Mouse (Mus musculus): Measurements from ENCODE around the gene Slc35b1. TPM values are rescaled to one million over a fixed set of nuclear protein-coding genes. Genes with fewer than 3 reads are reported as not detected.

Gene Slc35b1
- total RNA-seq (2015; ENCODE audit: low replicate concordance): 35.0 and 42.3 TPM in 2 replicates
- 38.7 and 50.4 TPM in 2 replicates for total RNA-seq (2017; ENCODE audit: low replicate concordance)

DNA sequence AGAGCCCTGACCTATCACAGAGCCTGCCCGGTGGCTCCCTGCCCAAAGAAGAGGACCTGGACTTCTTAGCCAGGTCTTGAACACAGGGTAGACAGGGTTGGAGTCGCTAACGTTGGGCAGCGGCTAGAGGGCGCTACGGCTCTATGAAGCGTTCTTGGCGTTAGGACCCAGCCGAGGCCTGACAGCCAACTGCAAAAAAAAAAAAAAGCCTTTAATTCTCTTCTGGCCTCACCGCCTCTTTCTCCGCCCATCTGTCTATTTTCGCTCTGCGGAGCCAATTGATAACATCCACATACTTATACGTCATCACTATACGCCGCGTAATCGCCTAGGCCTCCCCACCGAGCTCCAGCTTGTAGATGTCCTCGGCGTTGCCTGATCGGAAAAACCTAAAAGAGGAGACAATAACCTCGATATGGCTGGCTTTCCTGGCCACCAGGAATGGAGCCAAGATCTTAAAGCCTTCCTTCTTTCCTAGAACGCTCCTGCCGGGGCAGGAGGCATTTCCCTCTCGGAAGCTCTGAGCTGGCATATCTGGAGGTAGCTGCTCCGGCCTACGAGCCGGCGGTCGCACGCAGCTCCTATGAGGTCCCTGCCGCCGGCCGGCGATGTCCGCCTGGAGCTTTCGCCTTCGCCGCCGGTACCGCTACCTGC is at the start of gene Slc35b1:
Slc35b1 (plus strand) TSS at position 374 of the 654 bp plus-strand sequence.
- ATAC-seq (replicated peaks; ENCODE audit: low FRiP score, poor library complexity, severe bottlenecking): peak; percentile 86

DNA sequence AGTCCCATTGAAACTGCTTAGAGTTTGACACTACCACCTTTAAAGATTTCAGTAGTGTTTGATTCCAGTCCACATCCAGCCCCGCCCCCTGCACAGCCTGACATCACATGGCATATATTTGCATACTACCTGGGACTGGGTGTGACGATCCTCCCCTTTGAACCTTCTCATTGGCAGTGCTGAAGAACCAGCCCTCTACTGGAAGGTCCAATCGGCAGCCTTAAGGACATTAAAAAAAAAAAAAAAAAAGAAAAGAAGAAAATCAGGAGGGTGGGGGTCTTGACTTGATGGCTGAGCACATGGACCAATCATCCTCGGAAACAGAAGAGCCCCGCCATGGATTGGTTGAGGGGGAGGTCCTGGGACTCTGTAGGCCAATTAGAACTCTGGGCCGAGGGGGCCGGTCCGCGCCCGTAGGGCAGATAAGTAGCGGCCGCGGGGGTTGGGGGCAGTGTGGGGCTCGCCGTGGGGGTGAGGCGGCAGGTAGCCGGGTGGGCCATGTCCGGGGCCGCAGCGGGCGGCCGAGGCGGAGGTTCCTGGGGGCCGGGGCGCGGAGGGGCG is 47.8 kb upstream of the Slc35b1 start, which contains the start of gene Fam117a:
Fam117a (plus strand) TSS at position 451 of the 561 bp plus-strand sequence.
- ATAC-seq (replicated peaks; ENCODE audit: low FRiP score, poor library complexity, severe bottlenecking): peak; percentile 60

GRCm38 (mm10) chr11:95337129-95337813 is 47.2 kb upstream of the Slc35b1 start:
- peak; percentile 37 for ATAC-seq (replicated peaks; ENCODE audit: low FRiP score, poor library complexity, severe bottlenecking)

DNA sequence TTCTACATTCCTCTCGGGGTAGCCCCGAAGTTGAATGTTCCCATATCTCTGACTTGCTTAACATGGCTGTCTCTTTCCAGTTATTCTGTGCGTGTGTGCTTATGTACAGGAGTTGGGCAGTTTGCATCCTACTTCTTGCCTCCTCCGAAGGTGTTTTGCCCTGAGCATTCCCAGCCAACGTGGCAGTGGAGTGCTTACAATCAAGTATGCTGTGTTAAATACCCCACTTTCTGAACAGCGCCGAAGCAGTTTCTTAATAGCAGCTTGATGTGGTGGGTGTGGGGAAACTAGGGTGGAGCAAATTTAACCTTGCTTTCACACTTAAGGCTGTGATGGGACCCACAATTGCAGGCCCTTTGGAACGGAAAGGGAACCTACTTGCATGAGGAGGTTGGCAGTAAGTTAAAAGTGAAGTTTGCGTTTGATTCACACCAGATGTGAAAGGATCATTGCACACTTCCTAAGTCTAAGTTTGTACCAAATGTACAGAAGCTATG is 46.6 kb upstream of the Slc35b1 start:
- ATAC-seq (replicated peaks; ENCODE audit: low FRiP score, poor library complexity, severe bottlenecking): no peak

DNA sequence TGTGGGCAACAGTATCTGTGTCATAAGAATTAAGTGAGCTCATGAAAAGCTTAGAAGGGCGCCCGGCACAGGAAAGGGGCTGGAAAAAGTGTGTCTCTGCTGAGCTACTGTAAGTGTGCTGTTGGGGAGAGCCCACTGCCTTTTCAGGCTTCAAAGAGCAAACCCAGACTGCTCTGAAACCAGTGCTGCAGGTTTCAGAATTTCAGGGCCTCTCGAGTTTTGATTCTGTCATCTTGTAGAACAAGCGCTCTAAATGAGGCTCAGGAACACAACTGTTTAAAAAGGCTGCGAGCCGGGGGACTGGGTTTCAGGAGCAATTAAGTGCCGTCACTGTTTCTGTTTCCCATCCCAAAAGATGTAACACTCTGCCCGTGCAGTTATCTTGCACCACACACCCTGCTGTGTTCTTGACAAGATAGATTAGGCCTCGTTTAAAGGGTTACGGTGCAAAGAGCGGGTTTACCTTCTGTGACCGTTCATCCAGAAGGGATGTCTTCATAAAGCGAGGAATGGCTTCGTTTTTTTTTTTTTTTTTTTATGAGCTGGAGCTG is 44.9 kb upstream of the Slc35b1 start:
- peak; percentile 68 for ATAC-seq (replicated peaks; ENCODE audit: low FRiP score, poor library complexity, severe bottlenecking)

- ATAC-seq (replicated peaks; ENCODE audit: low FRiP score, poor library complexity, severe bottlenecking): no peak
Observed at GRCm38 (mm10) chr11:95340259-95340658, 44.2 kb upstream of the Slc35b1 start.

DNA sequence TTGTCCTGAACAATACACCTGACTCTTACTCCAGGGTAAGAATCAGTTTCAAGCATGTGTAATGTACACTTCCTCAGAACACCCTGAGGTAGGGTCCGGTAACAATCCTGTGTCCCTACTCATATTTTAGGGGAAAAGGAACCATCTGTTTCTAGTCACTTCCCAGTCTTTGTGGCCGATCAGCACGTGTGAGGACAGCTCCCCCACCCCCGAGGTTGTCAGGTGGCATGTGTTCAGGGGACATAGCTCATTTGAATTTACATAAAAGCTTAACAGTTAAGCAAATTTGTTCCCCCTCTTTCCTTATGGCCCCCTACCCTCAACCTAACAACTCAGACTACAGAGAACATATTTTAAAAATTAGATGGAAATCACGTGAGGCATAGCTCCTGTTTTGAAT is 43.8 kb upstream of the Slc35b1 start:
- ATAC-seq (replicated peaks; ENCODE audit: low FRiP score, poor library complexity, severe bottlenecking): no peak

- ATAC-seq (replicated peaks; ENCODE audit: low FRiP score, poor library complexity, severe bottlenecking): no peak
Observed at GRCm38 (mm10) chr11:95343180-95343579, 41.3 kb upstream of the Slc35b1 start.

DNA sequence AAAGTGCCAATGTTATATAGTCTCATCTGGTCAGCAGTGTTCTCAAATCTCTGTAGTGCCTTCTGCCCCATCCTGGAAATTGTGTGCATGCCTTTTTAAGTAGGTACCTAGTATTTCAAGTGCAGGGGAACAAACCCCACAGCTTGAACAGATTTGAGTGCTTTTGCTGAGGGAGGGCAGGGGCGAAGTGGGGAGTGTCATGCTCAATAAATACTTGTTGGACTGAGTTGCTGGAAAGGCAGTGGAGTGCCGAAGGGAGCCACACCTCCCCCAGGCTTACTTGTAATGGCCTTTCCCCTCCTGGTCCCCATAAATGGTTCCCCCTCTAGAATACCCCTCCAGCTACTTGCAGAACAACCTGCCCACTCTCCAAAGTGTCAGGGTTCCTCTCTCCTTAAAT is 40.3 kb upstream of the Slc35b1 start:
- no peak for ATAC-seq (replicated peaks; ENCODE audit: low FRiP score, poor library complexity, severe bottlenecking)

DNA sequence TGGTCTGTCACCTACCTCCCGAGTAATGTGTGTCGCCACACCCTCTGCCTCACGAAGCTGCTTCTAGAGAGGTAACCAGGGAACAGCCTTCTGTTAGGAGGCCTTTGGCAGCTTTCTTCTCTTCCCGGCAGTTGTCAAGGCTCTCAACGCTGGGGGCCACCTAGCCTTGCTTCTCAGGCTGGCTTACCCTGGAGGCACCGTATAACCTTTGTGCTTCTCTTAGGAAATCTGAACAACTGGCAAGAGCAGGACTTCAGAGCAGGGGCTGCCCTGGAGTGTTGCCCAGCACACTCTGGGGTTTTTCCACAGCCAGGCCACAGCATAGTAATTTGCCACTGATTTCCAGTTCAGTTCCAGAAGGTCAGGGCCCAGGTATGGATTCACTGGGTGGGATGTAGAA is 34.2 kb upstream of the Slc35b1 start:
- ATAC-seq (replicated peaks; ENCODE audit: low FRiP score, poor library complexity, severe bottlenecking): no peak

- no peak for ATAC-seq (replicated peaks; ENCODE audit: low FRiP score, poor library complexity, severe bottlenecking)
Observed at GRCm38 (mm10) chr11:95350960-95351359, 33.5 kb upstream of the Slc35b1 start.

- no peak for ATAC-seq (replicated peaks; ENCODE audit: low FRiP score, poor library complexity, severe bottlenecking)
Observed at GRCm38 (mm10) chr11:95352686-95353085, 31.8 kb upstream of the Slc35b1 start.

DNA sequence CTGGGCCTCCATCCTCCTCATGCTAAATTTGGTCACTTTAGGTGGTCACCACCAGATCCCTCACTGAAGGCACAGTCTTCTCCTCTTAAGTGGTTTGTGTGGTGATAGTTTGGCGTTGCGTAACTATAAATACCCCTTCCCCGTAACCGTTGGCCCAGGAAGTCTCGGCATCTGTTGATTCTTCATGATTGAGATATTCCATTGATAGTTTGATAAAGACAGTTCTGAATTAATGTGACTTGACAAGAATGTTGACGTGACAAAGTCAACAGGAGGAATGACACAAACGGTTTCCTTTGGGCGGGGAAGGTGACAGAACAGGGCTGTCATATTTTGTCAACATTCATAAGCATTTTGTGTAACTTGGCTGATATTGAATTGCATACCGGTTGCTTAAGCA is 31.3 kb upstream of the Slc35b1 start:
- no peak for ATAC-seq (replicated peaks; ENCODE audit: low FRiP score, poor library complexity, severe bottlenecking)

DNA sequence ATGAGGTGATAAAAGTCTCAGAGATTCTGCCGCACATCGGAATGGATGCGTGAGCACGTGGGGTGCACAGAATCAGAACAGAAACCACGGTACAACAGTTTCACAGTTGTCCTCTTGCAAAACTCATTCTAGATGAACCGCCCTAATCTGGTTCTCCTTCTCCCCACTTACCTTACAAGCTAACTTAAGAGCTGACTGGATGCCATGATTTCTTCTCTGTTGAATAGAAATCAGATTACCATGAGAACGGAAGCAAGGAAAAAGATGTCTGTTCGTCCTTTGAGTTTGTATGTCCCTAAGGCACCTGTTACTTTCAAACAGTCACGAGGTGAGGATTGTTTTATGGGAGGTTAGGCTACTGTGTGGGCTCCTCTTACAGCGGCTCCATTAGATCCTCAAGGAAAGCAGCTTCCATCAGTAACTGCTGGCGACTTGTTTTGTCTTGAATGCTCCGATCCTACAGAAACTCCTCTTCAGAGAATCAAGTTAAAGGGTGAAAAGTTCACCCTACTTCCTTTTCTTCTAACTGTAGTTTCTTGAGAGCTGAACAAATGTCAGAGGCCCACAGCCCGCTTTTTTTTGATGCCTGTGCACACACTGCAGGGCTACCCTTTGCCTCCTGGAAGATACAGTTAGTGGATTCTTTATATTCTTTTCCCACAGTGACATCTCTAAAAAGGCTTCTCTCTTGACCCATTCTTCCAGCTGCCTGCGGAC is 30.1 kb upstream of the Slc35b1 start:
- no peak for ATAC-seq (replicated peaks; ENCODE audit: low FRiP score, poor library complexity, severe bottlenecking)

- no peak for ATAC-seq (replicated peaks; ENCODE audit: low FRiP score, poor library complexity, severe bottlenecking)
Observed at GRCm38 (mm10) chr11:95354945-95355660, 29.4 kb upstream of the Slc35b1 start.

DNA sequence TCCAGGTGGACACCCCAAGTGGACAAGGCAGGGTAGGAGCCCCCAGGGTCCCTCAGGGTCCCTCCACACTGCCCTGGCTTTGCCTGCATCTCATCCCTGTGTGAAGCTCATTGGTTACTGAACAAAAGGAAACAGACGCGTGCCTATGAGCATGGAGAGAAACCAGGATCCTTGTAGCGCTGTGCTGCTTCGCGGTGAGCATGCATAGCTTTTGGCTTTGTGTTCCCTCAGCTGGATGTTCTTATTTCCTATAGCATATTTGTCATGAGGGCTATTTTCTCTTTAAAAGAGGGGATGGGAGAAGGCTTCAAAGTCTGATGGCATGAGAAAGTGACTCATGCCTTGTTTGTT is 28.9 kb upstream of the Slc35b1 start:
- no peak for ATAC-seq (replicated peaks; ENCODE audit: low FRiP score, poor library complexity, severe bottlenecking)

DNA sequence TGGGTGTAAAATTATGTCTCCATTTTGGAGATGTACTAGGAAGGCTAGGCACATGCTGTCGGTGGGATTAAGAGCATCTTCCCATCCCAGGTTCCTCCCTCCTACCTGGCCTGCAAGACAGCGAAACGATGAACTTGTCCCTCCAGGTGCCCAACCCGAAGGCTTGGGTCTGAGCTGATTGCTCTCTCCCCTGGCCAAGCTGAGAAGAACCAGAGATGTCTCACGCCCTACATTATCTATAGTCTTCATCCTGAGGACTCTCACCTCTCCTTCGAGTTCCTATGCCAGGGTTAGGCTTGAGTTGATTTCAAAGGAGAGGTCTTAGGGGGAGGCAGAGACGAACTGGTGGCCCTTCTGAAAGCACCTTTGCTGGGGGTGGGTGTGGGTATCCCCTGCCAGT is 28.5 kb upstream of the Slc35b1 start:
- peak; percentile 56 for ATAC-seq (replicated peaks; ENCODE audit: low FRiP score, poor library complexity, severe bottlenecking)

DNA sequence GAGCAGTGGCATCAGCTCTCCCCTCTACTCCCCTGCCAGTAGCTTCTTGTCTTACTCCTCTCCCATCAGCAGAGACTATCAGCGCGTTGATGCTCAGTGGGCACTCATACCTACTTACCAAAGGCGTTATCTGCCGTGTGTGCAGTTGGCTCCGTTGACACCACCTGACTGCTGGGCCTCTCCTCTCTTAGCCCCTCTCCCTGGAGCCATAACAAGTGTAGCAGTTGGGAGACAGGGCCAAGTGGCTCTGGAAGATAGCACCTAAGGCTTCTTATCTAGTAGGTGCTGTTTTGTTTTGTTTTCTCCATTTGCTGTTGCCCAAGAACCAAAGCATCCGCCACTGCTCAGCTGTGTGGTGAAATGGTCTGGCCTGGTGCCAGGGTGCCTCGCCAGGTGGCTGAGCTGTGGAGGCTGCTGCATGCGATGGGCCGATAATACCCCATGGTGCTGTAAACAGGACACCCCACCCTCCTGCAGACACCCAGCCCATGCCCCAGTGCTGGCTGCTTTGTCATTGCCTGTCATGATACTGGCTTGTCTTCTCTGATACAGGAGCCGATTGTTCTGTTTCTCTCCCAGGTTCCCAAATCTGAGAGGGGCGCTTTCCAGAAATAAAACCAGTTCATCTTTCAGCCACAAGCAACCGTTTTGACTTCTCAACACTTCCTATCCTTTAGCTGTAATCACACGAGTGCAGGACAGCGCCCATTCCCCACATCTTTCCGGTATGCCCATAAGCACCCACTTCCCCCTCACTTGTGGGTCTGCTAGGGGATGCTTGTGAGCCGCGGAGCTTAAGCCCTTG is 27.8 kb upstream of the Slc35b1 start:
- peak; percentile 83 for ATAC-seq (replicated peaks; ENCODE audit: low FRiP score, poor library complexity, severe bottlenecking)

DNA sequence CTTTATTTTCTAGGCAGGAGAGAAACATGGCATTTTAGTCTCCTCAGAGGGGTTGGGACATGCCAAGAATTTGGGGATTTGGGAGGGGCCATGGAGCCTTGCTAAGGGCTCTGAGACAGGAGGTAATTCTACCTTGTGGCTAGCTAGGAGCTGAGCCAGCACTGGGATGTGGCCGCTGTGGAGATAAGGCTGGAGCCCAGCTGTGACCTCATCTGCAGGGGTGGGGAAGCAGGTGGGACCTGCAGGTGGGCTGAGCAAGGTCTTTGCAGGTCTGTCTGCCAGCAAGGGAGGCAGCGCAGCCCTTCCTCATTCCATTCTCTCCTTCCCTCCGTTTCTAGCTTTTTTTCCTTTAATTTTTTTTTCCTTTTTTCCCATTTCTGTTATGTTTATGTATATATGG is 26.2 kb upstream of the Slc35b1 start:
- no peak for ATAC-seq (replicated peaks; ENCODE audit: low FRiP score, poor library complexity, severe bottlenecking)
